Mouse (Mus musculus): ENCODE data around the gene Peak1.

GRCm38 (mm10) chr9:56463686-56464515, 46.0 kb upstream of the Peak1 start:
- no peak for TF ChIP-seq CTCF (IDR thresholded peaks at IDR 0.05)
- TF ChIP-seq EP300 (IDR thresholded peaks at IDR 0.05) = peak; percentile 90

All from lung, postnatal 0 days (tissue).